Mouse (Mus musculus) erythroid progenitor cell, adult 5-6 weeks (primary cell): ENCODE data around the gene Nup107. TPM values are rescaled to one million over a fixed set of nuclear protein-coding genes. Genes with fewer than 3 reads are reported as not detected.
"Not testable (repeated sequence)": the region's sequence is repeated elsewhere in the genome, so short reads cannot be mapped to it uniquely, and the experiment has no call there.

ENCODE experiments used
- ATAC-seq: replicated peaks from 2 replicates; pipeline ENCODE4 v1.8.0; 2016; ENCODE audit warnings: moderate number of reproducible peaks, mild to moderate bottlenecking, moderate TSS enrichment, inconsistent platforms; ENCODE audit not compliant: poor library complexity, low FRiP score, severe bottlenecking
- total RNA-seq, 2 experiments: library from RNA; stranded (forward) in 1 of 2; stranded (reverse) in 1 of 2; fragments of 150-400 nt in 1 of 2; fragments of 186-747, 209-891 nt in 1 of 2; gene quantifications; 2 replicates each; pipeline versions ENCODE4 v1.2.3 to v1.2.4; 2015 to 2017; ENCODE audit warnings: low replicate concordance in 2 of 2

The Nup107 gene
- total RNA-seq, 2 experiments from 2014 or later, result 45.6 to 76.7 TPM

GRCm38 (mm10) chr10:117766896-117767160 is 25.7 kb downstream of the Nup107 start:
- no peak for ATAC-seq

- no peak for ATAC-seq
Observed at GRCm38 (mm10) chr10:117766111-117766895, 26.2 kb downstream of the Nup107 start.

- no peak for ATAC-seq
Observed at GRCm38 (mm10) chr10:117765116-117765894, 27.2 kb downstream of the Nup107 start.

GRCm38 (mm10) chr10:117764598-117764997 is 27.9 kb downstream of the Nup107 start:
- ATAC-seq, result no peak

- no peak for ATAC-seq
Observed at GRCm38 (mm10) chr10:117763588-117764190, 28.8 kb downstream of the Nup107 start.

DNA sequence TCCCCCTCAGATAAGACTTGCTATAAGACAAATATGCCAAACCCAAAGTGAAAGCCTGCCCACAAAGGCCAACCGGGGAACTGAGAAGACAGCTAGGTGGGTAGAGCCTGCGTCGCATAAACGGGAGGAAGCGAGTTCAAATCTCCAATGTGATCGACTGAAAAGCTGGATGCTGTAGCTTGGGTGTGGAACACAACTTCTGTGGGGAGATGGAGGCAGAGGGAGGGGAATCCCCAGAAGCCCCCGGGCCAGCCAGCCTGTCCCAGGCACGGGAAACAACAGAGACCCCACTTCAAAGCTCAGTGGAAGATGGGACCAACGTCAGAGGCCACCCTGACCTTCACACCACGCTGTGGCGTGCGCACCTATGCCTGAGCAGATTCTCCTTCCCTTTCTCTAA is 29.5 kb downstream of the Nup107 start:
- no peak for ATAC-seq

GRCm38 (mm10) chr10:117762281-117762830 is 30.1 kb downstream of the Nup107 start:
- no peak for ATAC-seq

- no peak for ATAC-seq
Observed at GRCm38 (mm10) chr10:117761551-117761950, 31.0 kb downstream of the Nup107 start.

DNA sequence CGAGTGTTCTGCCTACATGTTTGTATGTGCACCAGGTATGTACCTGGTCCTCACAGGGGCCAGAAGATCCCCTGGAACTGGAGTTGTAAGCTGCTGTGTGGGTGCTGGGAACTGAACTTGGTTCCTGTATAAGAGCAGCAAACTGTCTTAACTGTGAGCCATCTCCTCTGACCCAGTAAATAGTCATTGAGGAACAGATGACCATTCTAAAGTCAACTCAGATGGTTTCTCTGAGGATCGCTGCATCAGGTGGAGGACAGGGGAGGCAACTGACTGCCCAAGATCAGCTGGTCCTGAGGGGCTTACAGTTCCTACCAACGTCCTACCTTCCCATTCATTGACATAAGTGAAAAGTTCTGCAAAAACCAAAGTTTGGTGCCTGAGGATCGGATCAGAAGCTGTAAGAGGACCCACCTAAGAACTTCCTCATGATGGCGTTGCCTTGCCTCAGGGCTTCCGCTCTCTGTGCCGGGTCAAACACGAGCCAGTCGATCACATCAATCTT is 31.6 kb downstream of the Nup107 start:
- ATAC-seq, result no peak

DNA sequence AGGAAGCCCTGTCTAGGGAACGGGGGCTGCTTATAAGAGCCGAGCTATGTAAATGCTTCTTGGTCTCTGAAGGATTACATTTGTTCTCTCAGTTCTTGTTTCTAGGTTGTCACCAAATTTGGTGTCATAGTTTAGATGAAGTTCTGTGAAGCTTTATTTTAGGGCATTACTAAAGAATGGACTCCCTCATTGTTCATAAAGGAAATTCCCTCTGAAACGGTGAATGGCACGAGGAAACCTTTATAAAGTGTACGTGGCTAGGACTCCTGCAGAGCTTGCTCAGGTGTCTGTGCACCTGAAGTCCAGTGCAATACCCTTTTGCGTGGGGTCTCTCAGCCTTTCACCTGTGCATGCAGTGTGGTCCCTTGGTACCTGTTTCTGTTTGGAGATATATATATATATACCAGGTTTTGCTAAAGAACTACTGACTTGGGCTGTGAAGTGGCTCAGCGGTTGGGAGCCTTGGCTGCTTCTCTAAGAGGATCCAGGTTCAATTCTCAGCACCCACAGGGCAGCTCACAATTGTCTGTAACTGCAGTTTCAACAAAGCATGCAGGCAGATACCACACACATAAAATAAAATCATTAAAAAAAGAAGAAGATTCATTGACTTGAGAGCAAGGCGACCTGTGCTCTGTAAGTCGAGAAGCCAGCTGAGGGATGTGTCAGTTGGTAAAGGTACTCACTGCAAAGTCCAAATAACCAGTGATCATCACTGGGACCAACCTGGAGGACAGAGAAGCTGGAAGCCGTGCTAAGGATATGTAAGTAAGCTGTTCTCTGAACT is 32.5 kb downstream of the Nup107 start:
- no peak for ATAC-seq

- ATAC-seq, result no peak
Observed at GRCm38 (mm10) chr10:117758749-117759727, 33.5 kb downstream of the Nup107 start.

- not testable (repeated sequence) for ATAC-seq
Observed at GRCm38 (mm10) chr10:117758344-117758743, 34.2 kb downstream of the Nup107 start.

GRCm38 (mm10) chr10:117757796-117758342 is 34.6 kb downstream of the Nup107 start:
- no peak for ATAC-seq

DNA sequence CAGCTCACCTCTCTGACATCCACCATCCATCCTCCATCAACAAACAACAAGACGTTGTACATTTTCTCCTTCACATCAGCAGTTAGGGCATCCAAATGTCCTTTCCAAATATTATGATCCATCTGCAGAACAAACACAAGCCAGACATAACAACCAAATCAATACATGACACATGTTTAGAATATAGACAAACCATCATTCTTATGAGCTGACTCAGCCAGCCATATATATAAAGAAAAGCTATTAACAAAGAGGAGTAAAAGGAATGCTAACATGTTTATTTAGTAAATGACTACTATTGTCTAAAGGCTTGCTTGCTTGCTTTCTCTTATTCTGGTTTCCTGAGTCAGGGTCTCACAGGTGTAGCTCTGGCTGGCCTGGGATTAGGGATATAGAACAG is 35.2 kb downstream of the Nup107 start:
- no peak for ATAC-seq

DNA sequence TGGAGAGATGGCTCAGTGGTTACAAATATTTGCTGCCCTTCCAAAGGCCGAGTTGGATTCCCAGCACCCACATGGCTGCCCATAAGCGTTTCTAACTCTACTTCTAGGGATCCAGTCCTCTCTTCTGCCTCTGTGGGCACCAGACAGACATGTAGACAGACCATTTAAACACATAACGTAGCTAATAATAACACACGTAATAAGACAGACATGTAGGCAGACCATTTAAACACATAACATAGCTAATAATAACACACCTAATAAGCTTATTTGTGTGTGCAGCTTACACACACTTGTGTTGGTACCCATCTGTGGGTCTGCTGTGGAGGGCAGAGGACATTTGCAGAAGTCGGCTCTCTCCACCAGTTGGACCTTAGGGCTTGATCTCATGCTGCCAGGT is 35.7 kb downstream of the Nup107 start:
- ATAC-seq, result no peak

- ATAC-seq, result no peak
Observed at GRCm38 (mm10) chr10:117755799-117756467, 36.6 kb downstream of the Nup107 start.

GRCm38 (mm10) chr10:117755086-117755798 is 37.3 kb downstream of the Nup107 start:
- ATAC-seq, result no peak
